Mouse (Mus musculus): ENCODE data around the gene Prkacb. TPM values are rescaled to one million over a fixed set of nuclear protein-coding genes. Genes with fewer than 3 reads are reported as not detected.

Gene Prkacb
- 192 TPM for polyA plus RNA-seq (2017; shearing (Covaris generic))

DNA sequence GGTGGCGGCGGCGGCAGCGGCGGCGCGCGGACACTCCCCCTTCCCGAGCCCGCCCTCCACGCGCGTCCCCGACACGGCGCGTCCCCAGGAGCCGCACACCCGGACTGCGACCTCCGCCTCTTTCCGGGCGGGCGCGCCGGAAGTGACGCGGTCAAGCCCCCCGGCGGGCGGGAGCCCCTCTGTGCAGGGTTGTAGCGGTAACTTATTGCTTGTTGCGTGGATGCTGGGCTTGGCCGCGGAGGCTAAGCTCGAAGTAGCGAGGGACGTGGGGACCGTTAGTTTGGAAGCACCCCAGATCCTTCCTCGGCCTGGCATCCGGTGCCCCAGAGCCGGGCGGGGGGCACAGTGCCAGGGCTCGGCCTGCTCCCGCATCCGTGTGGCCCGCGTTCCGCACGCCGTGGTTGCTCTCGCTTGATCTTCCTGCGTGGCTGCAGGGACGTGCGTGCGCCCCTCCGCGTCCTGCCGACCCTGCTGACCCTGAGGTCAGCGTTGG lies at the start of gene Prkacb:
Gene Prkacb, minus strand, starts transcription at position 90 of the 493 bp plus-strand sequence.

DNA sequence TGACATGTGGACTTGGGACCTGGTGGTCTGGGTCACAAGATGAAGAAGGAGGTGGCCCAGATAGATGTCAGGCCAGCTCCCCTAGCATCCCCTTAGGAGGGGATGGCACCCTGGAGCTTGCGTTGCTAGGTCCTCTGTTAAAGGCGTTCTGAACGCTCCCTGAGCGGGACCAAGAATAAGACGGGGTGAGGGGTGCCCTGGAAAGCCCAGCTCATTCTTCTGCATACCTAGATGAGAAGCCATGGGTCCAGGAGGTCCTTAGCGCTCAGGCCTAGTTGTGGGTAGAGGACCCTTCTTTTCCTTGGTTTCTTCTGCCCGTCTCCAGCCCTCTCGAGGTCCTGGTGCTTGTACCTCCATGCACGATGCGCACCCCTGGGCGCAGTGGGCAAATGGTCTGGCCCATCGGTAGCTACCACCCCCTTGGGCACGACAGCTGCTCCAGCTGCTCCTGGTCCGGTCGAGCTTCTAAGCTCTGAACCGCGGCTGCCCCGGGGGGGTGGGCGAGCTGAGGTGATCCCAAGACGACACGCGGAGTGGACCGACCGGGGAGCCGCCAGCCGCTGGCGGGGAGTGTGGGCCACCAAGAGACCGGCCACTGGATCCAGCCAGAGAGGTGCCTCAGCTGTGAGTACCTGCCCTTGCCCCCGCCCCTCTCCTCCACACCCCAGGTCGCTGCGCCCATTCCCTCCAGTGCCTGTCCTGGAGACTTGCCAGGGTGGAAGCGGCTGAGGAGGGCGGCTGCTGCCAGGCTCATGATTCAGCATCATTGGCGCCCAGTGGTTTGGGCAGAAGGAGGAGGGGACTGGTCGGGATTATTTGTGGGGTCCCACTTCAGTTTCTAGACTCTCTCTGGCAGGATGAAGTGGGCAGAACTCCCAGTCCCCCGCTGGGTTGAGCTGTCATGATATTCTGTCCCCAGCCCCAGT lies 39.4 kb upstream of the Prkacb start, which contains the start of gene Ttll7:
Gene Ttll7, plus strand, starts transcription at position 402 of the 926 bp plus-strand sequence.

DNA sequence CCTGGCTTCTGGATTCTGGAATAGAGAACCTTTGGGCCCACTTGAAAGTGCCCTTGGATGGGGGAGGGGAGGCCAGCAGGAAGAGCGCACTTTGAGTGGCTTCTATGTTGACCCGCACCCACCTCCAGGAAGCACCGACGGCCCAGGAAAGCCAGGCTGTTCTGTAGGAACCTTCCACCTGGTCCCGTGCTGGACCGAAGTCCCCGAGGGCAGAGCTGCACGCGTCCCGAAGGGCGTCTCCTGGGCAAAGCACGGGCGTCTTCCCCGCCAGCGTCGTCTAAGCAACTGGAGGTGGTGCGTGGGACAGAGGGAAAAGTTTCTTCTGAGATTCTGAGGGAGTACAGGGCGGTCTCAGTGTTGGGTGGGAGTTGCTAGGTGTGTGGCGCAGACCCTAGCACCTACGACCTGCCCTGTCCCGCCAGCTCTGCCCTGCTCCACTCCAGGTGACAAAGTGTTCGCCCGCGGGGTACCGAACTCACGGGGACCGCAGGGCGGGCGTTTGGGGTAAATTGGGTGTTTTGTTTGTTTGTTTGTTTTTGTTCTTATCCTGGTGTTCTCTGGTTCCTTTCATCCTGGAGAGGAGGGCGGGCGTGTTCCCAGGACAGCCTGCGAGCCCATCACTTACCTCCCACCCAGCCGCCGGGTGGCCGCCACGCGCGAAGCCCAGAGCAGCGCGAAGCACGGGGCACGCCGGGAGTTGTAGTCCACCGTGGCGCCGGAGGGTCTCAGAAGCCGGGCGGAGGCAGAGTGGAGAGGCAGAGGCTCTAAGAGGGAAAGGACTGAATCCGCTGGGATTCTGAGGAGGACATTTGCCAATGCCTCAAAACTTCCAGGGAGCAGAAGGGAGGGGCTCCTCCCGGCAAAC lies 127.7 kb downstream of the Prkacb start, which contains the start of gene Samd13:
Gene Samd13, minus strand, starts transcription at position 782 of the 865 bp plus-strand sequence.

Other genes with a start within 250 kb of the Prkacb start
- not detected for gene Uox, start 242.6 kb downstream of the Prkacb start, polyA plus RNA-seq (2017; shearing (Covaris generic))
- gene Dnase2b, start 197.4 kb downstream of the Prkacb start, polyA plus RNA-seq (2017; shearing (Covaris generic)), result not detected
- gene 4930503B20Rik, start 161.7 kb downstream of the Prkacb start, polyA plus RNA-seq (2017; shearing (Covaris generic)), result not detected
- gene Samd13, start 127.4 kb downstream of the Prkacb start, polyA plus RNA-seq (2017; shearing (Covaris generic)), result 0.81 TPM
- not detected for gene Ttll7, start 39.4 kb upstream of the Prkacb start, polyA plus RNA-seq (2017; shearing (Covaris generic))

Data from CD4-positive, CD25-positive, alpha-beta regulatory T cell, adult 9 weeks (primary cell).